Mouse (Mus musculus) erythroblast, embryonic 14.5 days (primary cell): ENCODE data around the gene Dnah8.

Source experiments
- GATA1 ChIP-seq: IDR thresholded peaks from 2 replicates; pipeline ENCODE4 v1.6.1; 2012; ENCODE audit warnings: low read length, inconsistent platforms, mixed read lengths
- TAL1 ChIP-seq: IDR thresholded peaks from 3 replicates; pipeline ENCODE4 v1.6.1; 2012; ENCODE audit warnings: low read length, inconsistent platforms, mixed read lengths

GRCm38 (mm10) chr17:30866966-30867365, 242.8 kb downstream of the Dnah8 start:
- no peak for TF ChIP-seq GATA1
- TF ChIP-seq TAL1, result no peak
